14 mouse cellular contexts compared by ENCODE assay signal in the genomic region with DNA sequence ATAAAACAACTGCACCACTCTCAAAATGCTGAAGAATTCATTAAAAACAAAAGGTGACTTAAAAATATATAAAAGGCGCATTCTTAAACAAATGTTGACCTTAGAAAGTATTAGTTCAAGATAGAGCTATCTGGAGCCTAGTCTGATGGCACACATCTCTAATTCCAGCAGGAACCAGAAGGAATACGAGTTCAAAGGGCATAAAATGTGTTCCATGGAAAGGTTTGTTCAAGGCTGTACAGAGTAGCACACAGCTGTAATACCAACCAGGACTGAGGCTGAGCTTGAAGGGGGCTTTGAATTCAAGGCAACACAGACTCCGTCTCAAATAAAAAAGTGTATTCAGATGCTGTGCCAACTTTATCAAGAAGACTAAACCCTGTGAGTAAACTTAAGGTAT.
"Had no signal": no experiment of that assay in that cellular context is flagged by ENCODE, and none has a peak within 500 bp of the region (broad histone marks: within the 10 kb centered on the region; RNA-seq: fewer than 3 reads in every experiment).

No protein-coding gene starts in this region.

- H3K4me2 ChIP-seq: neural tube, embryonic 12.5 days had no signal

- H3K27me3 ChIP-seq: neural tube, embryonic 12.5 days had no signal

- H3K9ac ChIP-seq: neural tube, embryonic 12.5 days had no signal

- H3K9me3 ChIP-seq: limb, embryonic 10.5 days; neural tube, embryonic 12.5 days had no signal

- ATAC-seq: inflammation-experienced regulatory T-cells, adult 6 months had no signal

- H3K36me3 ChIP-seq: neural tube, embryonic 12.5 days had no signal

- H3K27ac ChIP-seq: left cerebral cortex, adult 2 months; limb, embryonic 10.5 days; neural tube, embryonic 12.5 days had no signal

- H3K4me3 ChIP-seq: left cerebral cortex, adult 2 months; limb, embryonic 10.5 days; myocyte; neural tube, embryonic 12.5 days had no signal

- DNase-seq: kidney, adult 18-20 months; kidney, postnatal 10 days; kidney, postnatal 4 days; lung, adult 18-20 months; midbrain, embryonic 14.5 days; retina, postnatal 1 day; right cerebral cortex, postnatal 4 days; spleen, adult 18-20 months; thymus, postnatal 36 days had no signal
